Mouse (Mus musculus) CD4-positive, CD25-positive, alpha-beta regulatory T cell, adult 4 months (primary cell): ENCODE results near the gene Arid3b. TPM values are rescaled to one million over a fixed set of nuclear protein-coding genes. Genes with fewer than 3 reads are reported as not detected.
"Not testable (repeated sequence)": the region's sequence is repeated elsewhere in the genome, so short reads cannot be mapped to it uniquely, and the experiment has no call there.

Experiments
- ATAC-seq: one replicate; pipeline ENCODE4 v1.8.0; 2017
- polyA plus RNA-seq, 2 experiments: library from polyadenylated mRNA; unstranded; fragments of 100-300 nt; shearing (Covaris generic); gene quantifications; one replicate each; pipeline ENCODE4 v1.2.1; 2017

The Arid3b gene
- polyA plus RNA-seq, result 10 to 100 TPM; 25.2 to 35.4 TPM

GRCm38 (mm10) chr9:57836581-57837170, at the start of gene Arid3b:
Gene Arid3b, minus strand, starts transcription at chr9:57836793.
- ATAC-seq, result peak; percentile 96

- ATAC-seq, result no peak
Measured at GRCm38 (mm10) chr9:57883413-57883812, 46.8 kb upstream of the Arid3b start.

- ATAC-seq, result not testable (repeated sequence)
Measured at GRCm38 (mm10) chr9:57881781-57882180, 45.2 kb upstream of the Arid3b start.

GRCm38 (mm10) chr9:57880278-57880677, 43.7 kb upstream of the Arid3b start:
- no peak for ATAC-seq

- no peak for ATAC-seq
Measured at GRCm38 (mm10) chr9:57879213-57879612, 42.6 kb upstream of the Arid3b start.

GRCm38 (mm10) chr9:57874994-57875393, 38.4 kb upstream of the Arid3b start:
- no peak for ATAC-seq

- ATAC-seq, result no peak
Measured at GRCm38 (mm10) chr9:57874134-57874533, 37.5 kb upstream of the Arid3b start.

- ATAC-seq, result no peak
Measured at GRCm38 (mm10) chr9:57870273-57870816, 33.8 kb upstream of the Arid3b start.

- ATAC-seq, result no peak
Measured at GRCm38 (mm10) chr9:57868767-57869166, 32.2 kb upstream of the Arid3b start.

GRCm38 (mm10) chr9:57867880-57868279, 31.3 kb upstream of the Arid3b start:
- ATAC-seq, result no peak

GRCm38 (mm10) chr9:57867236-57867635, 30.6 kb upstream of the Arid3b start:
- ATAC-seq, result no peak

- peak; percentile 94 for ATAC-seq
Measured at GRCm38 (mm10) chr9:57866530-57866929, 29.9 kb upstream of the Arid3b start.

GRCm38 (mm10) chr9:57864336-57864735, 27.7 kb upstream of the Arid3b start:
- ATAC-seq, result no peak

GRCm38 (mm10) chr9:57861951-57862471, 25.4 kb upstream of the Arid3b start:
- peak; percentile 64 for ATAC-seq

- ATAC-seq, result no peak
Measured at GRCm38 (mm10) chr9:57856456-57856855, 19.9 kb upstream of the Arid3b start.

GRCm38 (mm10) chr9:57854280-57854679, 17.7 kb upstream of the Arid3b start:
- ATAC-seq, result no peak

GRCm38 (mm10) chr9:57839032-57839431, 2.4 kb upstream of the Arid3b start:
- no peak for ATAC-seq

- ATAC-seq, result no peak
Measured at GRCm38 (mm10) chr9:57835841-57836514, 615 bp downstream of the Arid3b start.

- no peak for ATAC-seq
Measured at GRCm38 (mm10) chr9:57834629-57835417, 1.8 kb downstream of the Arid3b start.

GRCm38 (mm10) chr9:57833762-57834471, 2.7 kb downstream of the Arid3b start:
- no peak for ATAC-seq

GRCm38 (mm10) chr9:57831267-57832082, 5.1 kb downstream of the Arid3b start:
- peak; percentile 73 for ATAC-seq
